Mouse (Mus musculus) ZHBTc4 (cell line): ENCODE measurements around the gene Slc22a4.
A peak's percentile ranks its signal among the peaks of the same experiment; 100 is the strongest.
"Not testable (repeated sequence)": the region's sequence is repeated elsewhere in the genome, so short reads cannot be mapped to it uniquely, and the experiment has no call there.

ENCODE experiments used
- DNase-seq: peaks from one replicate; pipeline ENCODE4 v3.0.0-alpha.2; 2011; ENCODE audit warnings: low read depth, low spot score

Slc22a4 gene

GRCm38 (mm10) chr11:54057428-54057827 lies 29.5 kb upstream of the Slc22a4 start:
- DNase-seq: no peak

- DNase-seq: no peak
These were observed 28.2 kb upstream of the Slc22a4 start for GRCm38 (mm10) chr11:54056132-54056531.

GRCm38 (mm10) chr11:54054257-54054656 lies 26.4 kb upstream of the Slc22a4 start:
- peak; percentile 69 for DNase-seq

- DNase-seq: no peak
These were observed 25.2 kb upstream of the Slc22a4 start for GRCm38 (mm10) chr11:54053090-54053489.

GRCm38 (mm10) chr11:54052128-54052527 lies 24.2 kb upstream of the Slc22a4 start:
- DNase-seq: no peak

GRCm38 (mm10) chr11:54051161-54051560 lies 23.3 kb upstream of the Slc22a4 start:
- no peak for DNase-seq

GRCm38 (mm10) chr11:54050205-54050604 lies 22.3 kb upstream of the Slc22a4 start:
- DNase-seq: no peak

- DNase-seq: no peak
These were observed 12.8 kb upstream of the Slc22a4 start for GRCm38 (mm10) chr11:54040676-54041075.

- DNase-seq: not testable (repeated sequence)
These were observed 5.0 kb upstream of the Slc22a4 start for GRCm38 (mm10) chr11:54032872-54033271.

- DNase-seq: no peak
These were observed 1.1 kb upstream of the Slc22a4 start for GRCm38 (mm10) chr11:54028997-54029396.

- no peak for DNase-seq
These were observed 503 bp downstream of the Slc22a4 start for GRCm38 (mm10) chr11:54027131-54028043.

- DNase-seq: no peak
These were observed 1.3 kb downstream of the Slc22a4 start for GRCm38 (mm10) chr11:54026491-54027041.

- no peak for DNase-seq
These were observed 6.3 kb downstream of the Slc22a4 start for GRCm38 (mm10) chr11:54021396-54022093.

GRCm38 (mm10) chr11:54018893-54019732 lies 8.8 kb downstream of the Slc22a4 start:
- no peak for DNase-seq

GRCm38 (mm10) chr11:54017596-54017995 lies 10.3 kb downstream of the Slc22a4 start:
- no peak for DNase-seq

- no peak for DNase-seq
These were observed 11.8 kb downstream of the Slc22a4 start for GRCm38 (mm10) chr11:54016051-54016450.

- DNase-seq: no peak
These were observed 14.9 kb downstream of the Slc22a4 start for GRCm38 (mm10) chr11:54012961-54013360.

- no peak for DNase-seq
These were observed 16.6 kb downstream of the Slc22a4 start for GRCm38 (mm10) chr11:54011255-54011654.

GRCm38 (mm10) chr11:54008416-54008920 lies 19.4 kb downstream of the Slc22a4 start:
- no peak for DNase-seq

- DNase-seq: no peak
These were observed 20.2 kb downstream of the Slc22a4 start for GRCm38 (mm10) chr11:54007717-54008116.

- DNase-seq: no peak
These were observed 21.0 kb downstream of the Slc22a4 start for GRCm38 (mm10) chr11:54006901-54007300.
